Mouse (Mus musculus): Measurements from ENCODE around the gene Casp2. TPM values are rescaled to one million over a fixed set of nuclear protein-coding genes. Genes with fewer than 3 reads are reported as not detected.

Gene Casp2
- total RNA-seq (2012; rRNA removed) (22.6 and 24.7 TPM in 2 replicates), total RNA-seq (2014; rRNA removed) (42.8 and 47.8 TPM in 2 replicates), polyA plus RNA-seq (2012; ENCODE audit: insufficient read length, low read depth) (29.0 and 31.6 TPM in 2 replicates)

- Histone ChIP-seq H3K4me3 (replicated peaks in 1 of 3; ENCODE audit: low read depth in 2 of 3, low read length in 2 of 3, poor library complexity in 1 of 3) (peak within 1 kb of the TSS; percentile 75 to 99 (median 91)), H3K36me3 (replicated peaks in 1 of 2; ENCODE audit: control insufficient read depth in 1 of 2, insufficient read depth in 1 of 2, low read length in 1 of 2) (peaks cover 24 to 27% of the 10 kb centered on the region in 2 experiments), H3K4me1 (ENCODE audit: control insufficient read depth in 1 of 2, insufficient read depth in 2 of 2) (peaks cover 0 to 25% of the 10 kb centered on the region in 2 experiments; a peak in 2 of 4 replicates), H3K9ac (ENCODE audit: insufficient read depth, low read depth) (peak within 1 kb of the TSS; percentile 98), H3K4me2 (ENCODE audit: insufficient read depth, low read depth, poor library complexity, severe bottlenecking) (peak within 1 kb of the TSS; percentile 91), H3K79me2 (replicated peaks; ENCODE audit: control insufficient read depth, extremely low read depth, insufficient read depth, poor library complexity, severe bottlenecking) (peaks cover 19% of the 10 kb centered on the region), H3K27ac (ENCODE audit: insufficient read depth, low read depth) (peak within 1 kb of the TSS; percentile 32), H3K9me3 (replicated peaks; ENCODE audit: low read length) (no peaks in the 10 kb centered on the region), H3K27me3 (replicated peaks) (no peaks in the 10 kb centered on the region)
- TF ChIP-seq TBP (conservative IDR thresholded peaks at IDR 0.05; ENCODE audit: low read depth, low read length) (no peak; the same call in 1 of the 2 replicates), KAT2A (IDR thresholded peaks at IDR 0.05; ENCODE audit: insufficient replicate concordance, low read length) (peak; percentile 68; the same call in 1 of the 2 replicates), TCF12 (IDR thresholded peaks at IDR 0.05; ENCODE audit: low read depth, low read length) (no peak; the same call in none of the 2 replicates), NELFE (IDR thresholded peaks at IDR 0.05; ENCODE audit: low read depth, low read length) (peak; percentile 24; the same call in 1 of the 2 replicates), CTCF (conservative IDR thresholded peaks at IDR 0.05 in 1 of 2, IDR thresholded peaks at IDR 0.05 in 1 of 2; ENCODE audit: low read depth in 2 of 2, low read length in 2 of 2) (peak; percentile 36 to 63; a peak in 3 of 4 replicates), HCFC1 (IDR thresholded peaks at IDR 0.05; ENCODE audit: low read depth, low read length) (peak; percentile 76), ELF1 (IDR thresholded peaks at IDR 0.05; ENCODE audit: low read depth, low read length) (peak; percentile 81), NRF1 (IDR thresholded peaks at IDR 0.05; ENCODE audit: low read depth, low read length) (peak; percentile 95), CHD1 (IDR thresholded peaks at IDR 0.05; ENCODE audit: low read depth, low read length) (no peak), SMC3 (IDR thresholded peaks at IDR 0.05; ENCODE audit: low read depth, low read length) (peak; percentile 26), ZC3H11A (IDR thresholded peaks at IDR 0.05; ENCODE audit: low read depth, low read length) (no peak), MAX (IDR thresholded peaks at IDR 0.05; ENCODE audit: low read length) (peak; percentile 23), MAZ (IDR thresholded peaks at IDR 0.05; ENCODE audit: low read depth, low read length) (peak; percentile 87), POLR2A (IDR thresholded peaks at IDR 0.05; ENCODE audit: low read depth, low read length) (peak; percentile 59), MEF2A (IDR thresholded peaks at IDR 0.05; ENCODE audit: borderline replicate concordance, low read depth, low read length) (0 out of 2 replicates have a peak, but pooled peaks have one; percentile 34), CHD2 (IDR thresholded peaks at IDR 0.05; ENCODE audit: low read length) (peak; percentile 55), MYC (IDR thresholded peaks at IDR 0.05; ENCODE audit: low read depth, low read length) (0 out of 2 replicates have a peak, but pooled peaks have one; percentile 16), E2F4 (IDR thresholded peaks at IDR 0.05; ENCODE audit: insufficient replicate concordance, low read depth, low read length) (peak; percentile 97; the same call in 1 of the 2 replicates), MXI1 (IDR thresholded peaks at IDR 0.05; ENCODE audit: low read depth, low read length) (peak; percentile 65), GABPA (IDR thresholded peaks at IDR 0.05; ENCODE audit: insufficient replicate concordance, low read depth, low read length) (no peak), RAD21 (IDR thresholded peaks at IDR 0.05; ENCODE audit: low read depth, low read length) (peak; percentile 41)
- in situ Hi-C loops (cut with MboI; ENCODE audit: low pct_ligation_motif_present, low pct_unique_long_range_greater_than_20kb, low sequenced_read_pairs), result no loop called here
- dilution Hi-C loops (cut with MboI; ENCODE audit: extremely low pct_ligation_motif_present, extremely low pct_unique_long_range_greater_than_20kb, low sequenced_read_pairs), result no loop called here
- DNase-seq (ENCODE audit: extremely low read depth), result peak; percentile 97
These were observed at the start of gene Casp2 for GRCm38 (mm10) chr6:42264626-42265312. TSS of gene Casp2 (plus strand) at chr6:42264985.
